Mouse (Mus musculus) cerebellum, adult 9-10 months (tissue): Measurements from ENCODE around the gene Zfp366.
"Not testable (repeated sequence)": the region's sequence is repeated elsewhere in the genome, so short reads cannot be mapped to it uniquely, and the experiment has no call there.

Experiments used
- DNase-seq: peaks from one replicate; pipeline ENCODE4 v3.0.0; 2022

The Zfp366 gene

GRCm38 (mm10) chr13:99184155-99184886 is at the start of gene Zfp366:
TSS of gene Zfp366 (plus strand) at chr13:99184823.
- no peak for DNase-seq

DNA sequence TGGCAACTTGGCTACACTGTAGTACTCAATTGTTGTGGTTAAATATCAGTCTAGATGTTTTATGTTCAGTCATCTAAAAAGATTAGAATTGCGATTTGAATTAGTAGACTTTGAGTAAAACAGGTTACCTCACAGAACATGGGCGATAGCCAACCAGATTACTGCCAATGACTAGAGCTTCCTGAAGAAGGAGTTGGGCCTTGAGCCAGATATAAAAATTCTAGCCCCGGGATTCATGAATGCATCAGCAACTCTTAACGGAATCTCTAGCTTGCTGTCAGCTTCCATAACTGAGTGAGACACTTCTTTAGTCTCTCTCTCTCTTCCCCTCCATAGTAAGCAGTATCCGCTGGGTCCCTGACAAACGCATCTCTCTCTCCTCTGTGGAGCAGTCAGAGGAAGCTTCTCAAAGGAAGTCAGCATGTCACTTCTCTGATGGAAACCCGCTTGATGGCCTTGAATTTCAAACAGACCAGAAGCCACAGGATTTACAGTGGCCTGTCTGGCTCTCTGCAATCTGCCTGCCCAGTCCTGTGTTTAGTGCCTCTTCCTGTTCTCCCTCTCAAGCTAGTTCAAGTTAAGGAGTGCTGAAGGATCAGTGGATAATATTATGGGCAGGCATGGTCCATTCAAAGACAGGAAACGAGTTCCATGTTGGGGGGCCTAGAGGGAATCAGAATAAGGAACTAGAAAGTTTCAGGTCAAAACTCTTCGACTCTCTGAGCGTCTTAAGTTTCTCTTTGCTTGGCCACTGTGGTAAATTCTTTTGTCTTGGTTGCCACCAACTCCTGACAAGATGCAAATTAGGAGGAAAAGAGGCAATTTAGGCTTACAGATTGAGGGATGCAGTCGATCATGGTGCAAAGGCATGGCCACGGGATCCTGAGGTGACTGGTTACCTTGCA is 46.0 kb upstream of the Zfp366 start:
- no peak for DNase-seq

DNA sequence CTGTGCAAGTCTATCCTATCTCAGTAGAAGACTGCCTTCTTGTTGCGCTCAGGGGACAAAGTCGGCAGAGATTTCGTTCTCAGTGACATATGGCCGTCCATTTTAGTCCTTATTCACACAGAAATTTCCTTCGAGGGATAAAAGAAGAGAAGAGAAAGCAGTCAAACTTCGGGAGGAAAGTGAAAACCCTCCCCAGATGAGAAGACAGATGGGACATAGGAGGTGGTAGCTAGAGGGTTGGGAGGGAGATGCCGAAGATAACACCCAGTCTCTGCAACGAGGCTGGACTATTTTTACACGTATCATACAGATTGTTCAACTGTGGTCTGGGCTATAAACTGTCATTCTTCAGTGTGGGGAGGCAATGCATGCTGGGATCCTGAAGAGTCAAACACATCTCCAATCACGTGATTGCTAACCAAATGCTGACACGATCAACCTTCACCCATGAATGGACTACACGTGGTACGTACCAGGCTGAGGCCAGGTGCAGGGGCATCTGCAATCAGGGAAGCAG is 38.2 kb upstream of the Zfp366 start:
- no peak for DNase-seq

- DNase-seq = no peak
Observed at GRCm38 (mm10) chr13:99147645-99148111, 36.9 kb upstream of the Zfp366 start.

DNA sequence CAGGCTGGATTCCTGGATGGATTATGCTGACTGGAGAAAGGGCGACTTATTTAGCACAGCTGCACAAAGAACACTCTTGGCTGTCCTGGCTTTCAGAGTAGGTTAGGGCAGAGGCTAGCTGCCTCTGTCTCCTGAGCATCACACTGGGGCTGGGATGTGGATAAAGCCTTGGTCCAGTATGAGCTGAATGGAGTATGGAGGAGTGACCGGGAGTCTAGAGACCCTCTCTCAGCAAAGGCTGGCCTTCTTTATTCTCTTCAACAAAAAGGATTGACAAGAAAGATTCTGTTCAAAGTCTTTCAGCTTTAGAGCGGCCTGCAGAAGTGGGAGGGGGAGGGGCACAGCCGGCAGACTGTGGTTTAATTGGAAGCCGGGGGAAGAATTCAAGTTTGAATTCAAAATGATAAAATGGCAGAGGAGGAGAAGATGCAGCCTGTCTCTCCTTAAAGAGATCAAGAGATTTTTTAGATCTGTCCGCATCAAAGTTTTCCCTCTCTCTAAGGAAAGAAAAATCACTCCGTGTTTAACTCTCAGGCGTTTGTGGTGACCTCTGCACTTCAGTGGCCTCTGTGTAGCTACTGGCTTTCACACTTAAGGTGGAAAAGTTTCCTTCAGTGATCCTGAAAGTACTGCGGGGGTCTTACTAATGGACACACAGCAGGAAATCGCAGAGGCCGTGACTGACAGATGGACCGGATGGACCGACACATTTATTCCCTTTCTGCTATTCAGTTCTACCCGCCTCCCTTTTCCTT is 34.9 kb upstream of the Zfp366 start:
- no peak for DNase-seq

DNA sequence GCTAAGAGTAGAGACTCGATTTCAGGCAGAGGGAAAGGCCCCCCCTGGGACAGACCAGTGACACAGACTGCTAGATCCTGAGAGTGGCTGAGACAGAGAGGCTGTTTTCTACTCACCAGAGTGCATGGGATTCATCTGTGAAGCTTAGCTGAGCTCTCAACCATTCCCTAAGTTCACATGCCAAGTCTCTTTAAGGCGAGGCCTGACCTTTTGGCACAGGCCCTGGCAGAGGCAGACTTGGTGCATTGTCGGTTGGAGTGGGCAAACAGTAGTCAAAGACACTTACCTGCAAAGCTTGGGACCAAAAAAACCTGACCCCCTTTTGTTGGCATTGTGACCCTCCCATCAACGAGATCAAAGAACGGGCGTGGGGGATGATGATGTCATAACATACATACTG is 34.0 kb upstream of the Zfp366 start:
- no peak for DNase-seq

DNA sequence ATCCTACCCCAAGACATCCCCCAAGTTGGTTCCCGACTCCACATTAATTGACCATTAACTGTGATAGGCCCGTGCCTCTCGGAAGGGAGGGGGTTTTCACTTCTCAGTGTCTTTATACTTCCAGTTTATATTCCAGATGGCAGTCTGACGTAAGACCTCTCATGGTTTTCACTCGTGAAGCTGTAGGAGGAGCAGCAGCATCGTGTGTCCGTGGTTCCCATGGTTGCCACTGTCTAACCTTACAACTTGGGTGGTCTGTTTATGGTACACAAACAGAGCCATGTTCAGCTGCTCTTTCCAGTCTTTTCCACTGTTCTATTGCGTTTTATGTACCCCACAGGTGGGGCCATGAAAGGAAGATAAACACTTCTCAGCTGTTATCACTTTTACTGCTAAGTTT is 33.5 kb upstream of the Zfp366 start:
- no peak for DNase-seq

- DNase-seq = peak; percentile 12
Observed at GRCm38 (mm10) chr13:99152305-99152930, 32.2 kb upstream of the Zfp366 start.

GRCm38 (mm10) chr13:99157709-99158108 is 26.9 kb upstream of the Zfp366 start:
- no peak for DNase-seq

DNA sequence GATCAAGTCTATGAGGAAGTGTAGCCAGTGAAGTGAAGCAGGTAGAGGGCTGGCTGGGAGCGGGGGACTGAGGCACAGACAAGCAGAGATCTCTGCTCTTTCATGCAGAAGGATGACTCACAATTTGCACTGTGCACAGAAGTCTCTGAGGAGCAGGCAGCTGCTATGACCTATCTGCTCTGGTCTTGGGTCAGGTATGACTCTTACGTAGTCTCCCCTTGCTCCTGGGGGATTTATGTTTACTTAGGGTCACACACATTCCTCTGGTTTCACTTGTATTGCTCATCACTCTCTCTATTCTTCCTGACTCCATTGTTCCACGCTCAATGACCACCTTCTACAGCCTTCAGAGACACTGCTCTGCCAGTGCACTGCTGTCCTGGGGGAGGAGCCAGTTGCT is 25.9 kb upstream of the Zfp366 start:
- no peak for DNase-seq

DNA sequence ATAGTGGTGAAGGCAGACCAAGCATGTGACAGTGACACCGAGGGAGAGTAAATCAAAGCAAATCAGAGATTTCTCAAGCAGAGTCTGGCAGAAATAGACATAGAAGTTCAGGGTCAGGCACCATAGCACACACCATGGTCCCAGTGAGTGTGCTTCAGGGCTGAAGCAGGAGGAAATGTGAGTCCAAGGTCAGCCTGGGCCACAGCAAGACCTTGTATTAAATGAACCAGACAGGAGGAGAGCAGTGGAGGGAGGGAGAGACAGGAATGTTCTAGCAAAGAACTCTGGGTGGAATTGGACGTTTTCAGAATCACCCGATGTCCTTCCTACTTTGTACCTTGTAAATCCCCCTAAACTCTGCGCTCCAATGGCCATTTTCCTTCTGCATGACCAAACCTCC is 21.6 kb upstream of the Zfp366 start:
- DNase-seq = no peak

DNA sequence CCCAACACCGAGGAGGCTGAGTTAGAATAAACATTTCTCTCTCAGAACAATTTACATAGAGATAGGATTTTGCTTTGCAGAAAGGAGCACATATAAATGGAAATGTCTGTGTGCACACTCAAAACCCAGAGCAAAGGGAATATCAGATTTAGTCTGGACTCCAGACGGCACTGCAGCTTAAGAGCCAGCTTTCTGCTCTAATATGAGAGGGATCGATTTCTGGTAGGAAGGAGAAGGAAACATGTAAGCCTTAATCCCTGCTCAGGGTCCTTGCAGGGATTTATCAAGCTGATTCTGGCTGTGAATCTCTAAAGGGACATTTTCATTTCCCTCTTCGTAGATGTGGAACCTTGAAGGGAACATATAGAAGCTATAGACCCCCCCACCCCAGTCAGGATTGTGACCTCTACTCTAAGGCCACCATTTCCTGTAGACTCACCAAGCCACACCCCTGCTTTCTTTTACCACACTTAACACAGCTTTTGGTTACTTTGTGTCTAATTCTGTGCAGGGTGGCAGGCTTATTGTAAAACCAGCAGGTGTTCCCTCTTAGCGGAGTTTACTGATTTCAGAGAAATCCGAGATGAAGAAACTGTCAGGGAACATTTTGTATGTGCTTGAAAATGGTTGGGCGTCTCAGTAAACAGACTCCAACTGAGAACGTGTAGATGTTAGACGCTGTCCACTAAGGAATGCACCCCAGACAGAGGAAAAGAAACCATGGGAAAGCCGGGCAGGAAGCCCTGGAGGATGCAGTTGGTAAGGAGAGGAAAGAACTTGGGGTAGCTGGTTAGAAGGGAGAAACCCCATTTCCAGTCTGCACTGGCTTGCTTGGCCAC is 20.9 kb upstream of the Zfp366 start:
- DNase-seq = no peak

DNA sequence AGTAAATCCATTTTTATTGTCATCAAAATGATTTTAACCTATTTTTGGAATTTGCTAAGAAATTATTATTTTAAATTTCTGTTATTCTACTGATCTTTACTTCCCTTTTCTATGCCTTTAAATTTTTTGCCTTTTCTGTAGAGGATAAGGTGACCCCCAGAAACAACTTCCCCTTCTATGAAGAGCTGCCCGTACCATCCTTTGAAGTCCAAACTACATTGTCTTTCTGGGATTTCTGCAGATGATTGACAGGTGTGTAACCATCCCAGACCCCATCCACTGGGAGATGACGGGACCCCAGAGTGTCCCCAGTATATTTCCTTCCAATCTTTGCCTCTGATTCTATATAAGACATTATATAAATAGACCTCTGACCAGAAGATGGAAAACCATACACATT is 20.3 kb upstream of the Zfp366 start:
- no peak for DNase-seq

GRCm38 (mm10) chr13:99169401-99169800 is 15.2 kb upstream of the Zfp366 start:
- DNase-seq = no peak

- DNase-seq = peak; percentile 30
Observed at GRCm38 (mm10) chr13:99170337-99170736, 14.3 kb upstream of the Zfp366 start.

- DNase-seq = no peak
Observed at GRCm38 (mm10) chr13:99173849-99174248, 10.8 kb upstream of the Zfp366 start.

GRCm38 (mm10) chr13:99182828-99183227 is 1.8 kb upstream of the Zfp366 start:
- not testable (repeated sequence) for DNase-seq

GRCm38 (mm10) chr13:99183257-99183895 is 1.2 kb upstream of the Zfp366 start:
- DNase-seq = no peak

- DNase-seq = no peak
Observed at GRCm38 (mm10) chr13:99185573-99185972, 950 bp downstream of the Zfp366 start.

GRCm38 (mm10) chr13:99186138-99186853 is 1.7 kb downstream of the Zfp366 start:
- DNase-seq = no peak
